Mouse (Mus musculus) liver, postnatal 0 days (tissue): ENCODE data around the gene Supt6.

Source experiments
- CTCF ChIP-seq: sonication (generic); IDR thresholded peaks from 2 replicates; pipeline ENCODE4 v1.5.1; 2016; ENCODE audit warnings: antibody characterized with exemption, low read depth
- EP300 ChIP-seq: IDR thresholded peaks from 2 replicates; pipeline ENCODE4 v1.6.1; 2016; ENCODE audit warnings: antibody characterized with exemption, low read depth, mild to moderate bottlenecking

GRCm38 (mm10) chr11:78174506-78174905 is 71.3 kb downstream of the Supt6 start:
- TF ChIP-seq CTCF (no peak), EP300 (no peak)
